Mouse (Mus musculus): ENCODE data around the gene Olfr545.
"Not testable (repeated sequence)": the region's sequence is repeated elsewhere in the genome, so short reads cannot be mapped to it uniquely, and the experiment has no call there.

Olfr545 gene

DNA sequence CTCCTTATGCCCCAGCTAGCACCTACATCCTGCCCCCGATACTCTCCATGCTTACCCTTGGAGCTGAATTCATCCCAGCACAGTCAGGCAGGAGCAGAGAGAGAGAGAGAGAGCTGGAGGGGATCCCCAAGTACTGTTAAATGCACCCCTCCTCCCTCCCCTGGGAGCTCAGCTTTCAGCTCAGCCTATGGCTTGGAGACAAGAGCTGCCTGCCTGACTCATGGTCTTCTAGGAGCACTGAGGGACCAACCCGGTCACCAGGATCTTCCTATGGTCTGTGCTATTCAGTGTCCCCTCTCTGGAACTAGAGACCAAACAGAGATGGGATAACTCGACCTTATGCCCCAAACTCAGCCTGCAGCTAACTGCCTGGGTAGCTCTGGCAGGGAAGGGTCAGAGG is at the start of gene Olfr545:
Olfr545 (minus strand) TSS at position 101 of the 400 bp plus-strand sequence.
- DNase-seq, result no peak

- DNase-seq, result no peak
These were observed 41.9 kb upstream of the Olfr545 start for GRCm38 (mm10) chr7:102541251-102541650.

DNA sequence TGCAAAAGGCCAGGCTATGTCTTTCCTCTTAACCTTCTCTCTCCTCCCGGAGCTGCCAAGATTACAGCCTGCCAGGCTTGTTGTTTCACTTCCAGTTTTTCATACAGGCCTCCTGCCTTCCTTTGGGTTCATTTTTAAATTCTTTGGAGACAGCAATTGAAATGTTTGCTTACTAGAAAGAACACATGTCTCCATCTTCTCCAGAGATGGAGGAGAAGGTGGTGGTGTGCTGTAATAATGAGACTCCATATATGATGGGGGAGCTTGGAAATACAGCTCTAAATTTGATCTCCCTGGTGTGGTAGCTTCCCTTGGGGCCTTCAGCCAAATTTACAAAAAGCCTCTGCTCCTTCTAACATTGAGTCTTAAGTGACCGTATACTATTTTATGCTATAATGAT is 41.2 kb upstream of the Olfr545 start, which contains the start of gene Olfr548-ps1:
Olfr548-ps1 (plus strand) TSS at position 301 of the 400 bp plus-strand sequence.
- DNase-seq, result no peak

GRCm38 (mm10) chr7:102534449-102534848 is 35.1 kb upstream of the Olfr545 start, which contains the start of gene Olfr547:
Gene Olfr547 (plus strand): TSS chr7:102534749.
- no peak for DNase-seq

DNA sequence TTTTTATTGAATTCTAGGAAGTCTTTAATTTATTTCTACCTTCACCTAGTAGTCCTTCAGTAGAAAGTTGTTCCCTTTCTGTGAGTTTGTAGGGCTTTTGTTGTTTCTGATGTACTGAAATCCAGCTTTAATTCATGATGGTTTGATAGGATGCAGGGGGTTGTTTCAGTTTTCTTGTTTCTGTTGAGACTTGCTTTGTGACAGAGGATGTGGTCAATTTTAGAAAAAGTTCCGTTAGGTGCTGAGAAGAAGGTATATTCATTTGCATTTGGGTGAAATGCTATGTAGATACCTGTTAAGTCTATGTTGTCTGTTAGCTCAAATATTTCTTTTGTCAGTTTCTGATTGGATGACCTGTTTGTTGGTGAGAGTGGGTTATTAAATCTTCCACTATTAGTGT is 29.7 kb upstream of the Olfr545 start:
- no peak for DNase-seq

GRCm38 (mm10) chr7:102517051-102517335 is 17.6 kb upstream of the Olfr545 start:
- DNase-seq, result no peak

DNA sequence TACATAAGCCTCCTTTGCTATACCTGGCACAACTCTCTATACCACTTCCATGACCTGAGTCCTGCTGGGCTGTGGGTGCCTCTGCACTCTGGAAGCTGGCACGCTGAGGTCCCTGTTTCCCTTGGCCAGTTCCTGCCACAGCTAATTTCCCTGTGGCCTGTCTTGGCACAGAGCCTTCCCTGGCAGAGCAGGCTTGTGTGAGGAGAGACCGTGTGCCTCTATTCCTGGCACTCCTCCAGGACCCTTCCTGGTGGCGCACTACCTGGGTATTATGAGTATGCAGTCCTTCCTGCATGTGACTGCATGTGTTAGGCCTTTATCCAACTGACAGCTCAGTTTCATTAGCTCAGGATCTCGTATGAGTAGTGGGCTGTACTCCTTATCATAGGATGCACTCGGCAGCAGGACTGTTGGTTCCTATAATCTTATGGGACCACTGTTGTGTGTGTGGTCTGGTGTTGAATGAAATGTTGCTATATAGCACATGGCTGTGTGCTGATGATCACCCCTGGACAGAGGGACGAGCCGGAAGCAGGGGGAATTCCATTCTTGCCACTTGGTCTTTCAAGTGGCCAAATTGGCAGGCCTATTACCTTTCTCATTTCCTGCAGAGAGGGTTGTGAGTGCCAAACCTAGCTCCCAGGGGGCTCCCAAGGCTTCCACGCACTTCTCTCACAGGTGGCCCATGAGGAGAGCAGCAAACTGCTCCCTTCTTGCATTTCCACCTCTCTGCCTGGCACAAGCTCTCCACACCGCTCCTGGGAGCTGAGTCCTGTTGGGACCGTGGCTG is 17.1 kb upstream of the Olfr545 start:
- no peak for DNase-seq

DNA sequence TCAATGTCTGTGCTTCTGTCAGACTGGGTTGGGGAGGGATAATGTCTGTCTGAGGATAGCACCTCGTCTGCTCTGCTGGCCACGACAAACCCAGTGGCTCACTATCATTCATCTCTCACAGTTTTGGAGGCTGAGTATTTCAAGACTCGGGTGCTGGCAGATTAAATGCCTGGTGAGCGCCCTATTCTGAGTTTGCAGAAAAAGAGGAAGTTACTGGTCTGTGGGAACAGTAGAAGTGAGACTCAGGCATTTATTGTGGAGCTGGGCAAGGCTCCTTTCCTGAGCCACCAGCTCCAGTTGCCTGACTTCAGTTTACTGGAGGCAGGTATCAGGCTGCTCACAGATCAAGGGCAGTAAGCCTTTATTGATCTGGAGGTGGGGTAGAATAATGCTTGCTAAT is 14.8 kb upstream of the Olfr545 start:
- DNase-seq, result no peak

- DNase-seq, result peak; percentile 88
These were observed 13.6 kb upstream of the Olfr545 start for GRCm38 (mm10) chr7:102512814-102513435.

- DNase-seq, result no peak
These were observed 12.6 kb upstream of the Olfr545 start for GRCm38 (mm10) chr7:102511927-102512326.

- no peak for DNase-seq
These were observed 10.4 kb upstream of the Olfr545 start for GRCm38 (mm10) chr7:102509726-102510125.

GRCm38 (mm10) chr7:102508666-102509065 is 9.3 kb upstream of the Olfr545 start:
- DNase-seq, result no peak

DNA sequence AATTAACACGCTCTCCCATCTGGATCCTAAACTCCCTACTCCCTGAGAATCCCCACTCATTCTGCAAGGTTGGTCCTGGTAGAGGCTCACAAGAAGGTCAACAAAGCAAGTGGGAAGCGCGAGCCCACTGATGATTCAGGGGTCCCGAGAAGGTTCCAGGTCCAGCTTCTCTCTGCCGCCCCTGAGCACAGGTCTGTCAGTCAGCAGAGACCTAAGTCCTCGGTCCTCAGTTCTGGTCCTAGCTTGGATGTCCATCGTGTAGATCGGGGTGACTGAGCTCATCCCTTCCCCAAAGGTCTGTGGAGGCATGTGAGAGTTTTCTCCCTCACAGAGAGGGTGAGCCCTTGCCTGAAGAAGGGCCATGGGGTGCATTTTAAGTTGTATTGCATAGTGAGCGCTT is 8.7 kb upstream of the Olfr545 start:
- no peak for DNase-seq

- DNase-seq, result peak; percentile 73
These were observed 7.5 kb upstream of the Olfr545 start for GRCm38 (mm10) chr7:102506848-102507247.

DNA sequence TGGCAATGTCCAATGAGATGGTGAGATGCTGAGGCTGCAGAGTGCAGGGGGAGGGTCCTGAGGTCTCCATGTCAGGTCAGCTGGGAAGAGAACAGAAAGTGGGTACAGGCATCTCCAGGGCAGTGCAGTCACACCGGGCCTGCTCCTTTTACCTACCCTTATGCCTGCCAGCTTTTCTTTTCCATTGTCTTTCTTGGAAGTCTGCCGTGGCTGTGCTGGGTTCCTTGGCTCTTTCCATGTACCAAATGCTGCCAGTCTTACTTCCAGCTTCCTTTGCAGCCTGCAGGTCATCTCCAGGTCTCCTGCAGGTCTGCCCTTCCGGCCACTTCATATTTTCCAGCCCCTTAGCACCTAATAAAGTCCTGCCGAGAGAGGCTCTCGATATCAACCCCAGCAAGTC is 2.6 kb upstream of the Olfr545 start:
- DNase-seq, result no peak

DNA sequence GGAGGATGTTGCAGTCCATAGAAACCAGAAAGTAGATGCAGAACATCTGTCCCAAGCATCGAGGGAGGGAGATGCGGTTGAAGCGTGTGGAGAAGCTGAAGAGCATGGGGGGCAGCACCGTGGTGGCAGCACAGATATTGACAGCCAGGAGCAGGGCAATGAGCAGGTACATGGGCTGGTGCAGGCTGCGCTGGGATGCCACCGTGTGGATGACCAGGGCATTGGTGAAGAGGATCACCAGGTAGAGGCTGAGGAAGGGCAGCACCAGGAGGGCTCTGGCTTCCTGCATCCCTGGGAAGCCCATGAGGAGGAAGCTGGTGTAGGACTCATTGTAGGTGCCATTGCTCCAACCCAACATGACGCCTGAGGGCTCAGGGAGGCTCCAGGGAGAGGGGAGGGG is 5.0 kb downstream of the Olfr545 start:
- DNase-seq, result not testable (repeated sequence)

- DNase-seq, result no peak
These were observed 11.2 kb downstream of the Olfr545 start, which contains the start of gene Olfr544 for GRCm38 (mm10) chr7:102488161-102488560. Gene Olfr544 (minus strand): TSS chr7:102488313.

- no peak for DNase-seq
These were observed 13.3 kb downstream of the Olfr545 start for GRCm38 (mm10) chr7:102486105-102486504.

GRCm38 (mm10) chr7:102484766-102485165 is 14.6 kb downstream of the Olfr545 start:
- DNase-seq, result not testable (repeated sequence)

DNA sequence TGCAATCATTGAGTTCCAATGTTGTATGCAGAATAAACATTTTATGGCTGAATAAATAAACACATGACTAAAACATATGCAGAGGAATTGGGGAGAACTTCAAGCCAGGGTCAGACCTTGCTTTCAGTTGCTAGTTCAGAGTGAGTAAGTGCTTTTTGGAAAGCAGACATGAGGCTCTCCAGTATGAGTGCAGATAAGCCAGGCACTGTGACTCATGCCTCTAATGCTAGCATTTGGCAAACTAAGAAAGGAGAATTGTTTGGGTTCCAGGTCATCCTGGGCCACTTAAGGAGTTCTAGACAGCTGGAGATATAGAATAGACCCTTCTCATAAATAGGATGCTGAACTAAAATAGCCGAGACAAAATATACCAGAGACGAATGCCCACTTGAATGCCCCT is 15.7 kb downstream of the Olfr545 start:
- no peak for DNase-seq

DNA sequence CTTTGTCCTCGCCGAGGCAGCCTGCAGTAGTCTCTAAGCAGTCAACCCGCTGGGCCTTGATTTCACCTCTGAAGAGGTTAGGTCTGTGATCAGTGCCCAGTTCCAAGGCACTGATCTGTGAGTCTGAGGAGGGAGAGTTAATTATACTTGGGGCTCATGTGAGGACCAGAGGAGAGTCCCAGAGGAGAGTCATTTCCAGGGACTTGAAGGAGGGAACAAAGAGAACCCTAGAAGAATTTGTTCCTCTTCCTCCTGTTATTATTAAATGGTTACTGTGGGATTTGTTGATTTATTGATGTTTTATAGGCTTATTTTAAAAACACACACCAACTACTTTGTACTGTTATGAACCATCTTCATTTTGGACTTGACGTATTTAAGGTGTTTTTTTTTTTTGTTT is 17.8 kb downstream of the Olfr545 start, which contains the start of gene Olfr543:
Olfr543 (minus strand) TSS at position 101 of the 400 bp plus-strand sequence.
- no peak for DNase-seq

- no peak for DNase-seq
These were observed 18.6 kb downstream of the Olfr545 start for GRCm38 (mm10) chr7:102480821-102481220.

DNA sequence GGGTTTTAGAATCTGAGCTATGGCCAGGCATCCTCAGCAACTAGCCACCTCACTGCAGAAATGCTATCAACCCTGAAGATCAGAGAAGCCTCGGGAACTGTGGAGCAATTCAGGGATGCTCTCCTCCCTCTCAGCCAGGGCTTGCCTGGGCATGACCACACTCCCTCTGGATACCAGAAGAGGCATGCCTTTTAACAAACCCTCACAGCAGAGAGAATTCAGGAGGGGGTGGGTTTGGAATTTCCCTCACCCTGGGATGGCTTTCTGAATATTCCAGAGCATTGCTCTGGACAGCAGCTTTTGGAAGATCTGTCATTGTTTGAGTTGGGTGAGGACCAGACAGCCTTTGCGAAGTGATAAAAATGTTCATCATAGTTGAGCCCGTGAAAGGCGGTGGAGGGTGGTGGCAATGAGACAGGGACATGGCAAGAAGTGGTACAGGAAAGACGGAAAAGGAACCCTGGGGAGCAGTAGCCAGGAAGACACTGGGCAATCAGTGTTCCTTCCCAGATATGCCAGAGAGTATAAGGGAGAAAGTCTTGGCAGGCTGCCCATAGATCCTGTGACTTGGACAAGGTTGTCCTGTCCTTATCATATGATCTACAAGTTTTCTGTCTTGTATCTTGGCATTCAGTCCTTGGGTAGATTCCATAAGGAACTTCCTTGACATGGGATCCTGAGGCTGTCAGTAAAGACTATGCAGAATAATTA is 19.9 kb downstream of the Olfr545 start:
- DNase-seq, result no peak

GRCm38 (mm10) chr7:102478926-102479325 is 20.4 kb downstream of the Olfr545 start:
- no peak for DNase-seq
